Mouse (Mus musculus) brain, embryonic 14.5 days (tissue): ENCODE results near the gene Kcnk15.

Experiments
- CTCF ChIP-seq: fragments of 200-500 bp; IDR thresholded peaks from 2 replicates; pipeline ENCODE4 v1.5.1; 2012; ENCODE audit warnings: inconsistent platforms, mild to moderate bottlenecking, moderate library complexity, borderline replicate concordance; ENCODE audit not compliant: insufficient read depth, insufficient read length; ENCODE audit errors: extremely low read depth
- POLR2A ChIP-seq: fragments of 200-500 bp; IDR thresholded peaks from 2 replicates; pipeline ENCODE4 v1.6.1; 2012; ENCODE audit warnings: mild to moderate bottlenecking, inconsistent platforms, borderline replicate concordance; ENCODE audit not compliant: poor library complexity, insufficient read depth, insufficient read length, severe bottlenecking; ENCODE audit errors: extremely low read depth

DNA sequence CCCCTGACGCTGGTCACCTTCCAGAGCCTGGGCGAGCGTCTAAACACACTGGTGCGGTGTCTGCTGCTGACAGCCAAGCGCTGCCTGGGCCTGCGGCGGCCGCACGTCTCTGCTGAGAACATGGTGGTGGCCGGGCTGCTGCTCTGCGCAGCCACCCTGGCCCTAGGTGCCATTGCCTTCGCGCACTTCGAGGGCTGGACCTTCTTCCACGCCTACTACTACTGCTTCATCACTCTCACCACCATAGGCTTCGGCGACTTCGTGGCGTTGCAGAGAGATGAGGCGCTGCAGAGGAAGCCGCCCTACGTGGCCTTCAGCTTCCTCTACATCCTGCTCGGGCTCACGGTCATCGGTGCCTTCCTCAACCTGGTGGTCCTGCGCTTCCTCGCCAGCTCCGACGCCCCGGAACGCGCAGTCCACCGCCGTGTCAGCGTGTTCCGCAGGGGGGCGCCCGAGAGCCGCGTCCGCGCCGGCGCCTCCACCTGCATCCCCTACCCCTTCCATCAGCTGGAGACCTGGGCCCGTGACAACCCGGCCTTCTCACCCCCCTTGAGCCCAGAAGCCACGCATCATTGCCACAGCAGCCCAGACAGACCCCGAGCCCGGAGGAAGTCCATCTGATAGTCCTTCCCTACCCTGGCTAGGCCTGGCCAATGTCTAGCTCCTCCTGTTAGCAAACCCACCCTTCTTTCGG lies 5.0 kb downstream of the Kcnk15 start:
- TF ChIP-seq CTCF (peak; percentile 76), POLR2A (no peak)
